In the genomic region with DNA sequence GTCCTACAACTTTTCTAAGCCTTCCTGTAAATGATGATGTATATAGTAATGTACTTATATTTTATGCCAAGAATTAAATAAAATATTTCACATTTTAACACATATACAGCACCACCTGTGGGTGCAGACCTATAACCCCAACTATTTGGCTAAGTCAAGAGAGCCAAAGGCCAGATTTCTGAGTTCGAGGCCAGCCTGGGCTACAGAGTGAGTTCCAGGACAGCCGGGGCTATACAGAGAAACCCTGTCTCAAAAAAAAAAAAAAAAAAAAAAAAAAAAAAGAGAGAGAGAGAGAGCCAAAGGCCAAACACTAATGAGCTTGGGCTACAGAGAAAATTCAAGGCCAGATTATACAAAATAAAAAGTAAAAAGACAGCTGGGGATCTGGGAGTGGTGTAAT, we compare ENCODE assay signal across 7 mouse cellular contexts. TPM values are rescaled to one million over a fixed set of nuclear protein-coding genes. Genes with fewer than 3 reads are reported as not detected.
A peak's percentile ranks its signal among the peaks of the same experiment; 100 is the strongest.
DNase-seq lines count a peak whose midpoint lies in the region; ATAC-seq lines count a peak whose summit lies in the region.
"Not testable (repeated sequence)": the region's sequence is repeated elsewhere in the genome, so short reads cannot be mapped to it uniquely, and the experiment has no call there.

No protein-coding gene starts in this region.

- not testable (repeated sequence) for H3K9ac ChIP-seq in embryonic facial prominence, embryonic 11.5 days (replicated peaks; ENCODE audit: low read length); hindbrain, embryonic 11.5 days (ENCODE audit: low read depth, low read length); limb, embryonic 15.5 days; midbrain, embryonic 15.5 days; stomach, embryonic 16.5 days (ENCODE audit: low read length)

- not testable (repeated sequence) for DNase-seq in embryonic facial prominence, embryonic 11.5 days (ENCODE audit: low spot score); hindbrain, embryonic 11.5 days (ENCODE audit: low spot score)
- peak; percentile 46 to 49 for DNase-seq in gastrocnemius, postnatal 4 days (ENCODE audit: low spot score in 2 of 2)
- peak; percentile 42 for DNase-seq in kidney, adult 9 months

- not testable (repeated sequence) for H3K4me3 ChIP-seq in embryonic facial prominence, embryonic 11.5 days (ENCODE audit: low read depth, low read length); hindbrain, embryonic 11.5 days (ENCODE audit: low read depth, low read length); limb, embryonic 15.5 days; midbrain, embryonic 15.5 days; stomach, embryonic 16.5 days (replicated peaks; ENCODE audit: low read length)

- 83% methylated on average over 2 of the region's 2 CpGs for WGBS in embryonic facial prominence, embryonic 11.5 days
- WGBS in hindbrain, embryonic 11.5 days = 78% methylated on average over 2 of the region's 2 CpGs
- WGBS in limb, embryonic 15.5 days = 76% methylated on average over 2 of the region's 2 CpGs
- 70% methylated on average over 2 of the region's 2 CpGs for WGBS in midbrain, embryonic 15.5 days
- 68% methylated on average over 2 of the region's 2 CpGs for WGBS in stomach, embryonic 16.5 days

- not testable (repeated sequence) for H3K27ac ChIP-seq in embryonic facial prominence, embryonic 11.5 days (replicated peaks; ENCODE audit: low read depth, low read length); hindbrain, embryonic 11.5 days (ENCODE audit: low read depth, low read length); limb, embryonic 15.5 days; midbrain, embryonic 15.5 days; stomach, embryonic 16.5 days (ENCODE audit: low read length)

- not testable (repeated sequence) for H3K27me3 ChIP-seq in embryonic facial prominence, embryonic 11.5 days (ENCODE audit: control insufficient read depth, insufficient read depth, low read length); hindbrain, embryonic 11.5 days (ENCODE audit: control insufficient read depth, insufficient read depth, low read length); limb, embryonic 15.5 days; midbrain, embryonic 15.5 days (replicated peaks); stomach, embryonic 16.5 days (ENCODE audit: control insufficient read depth, insufficient read depth, low read length)

- not testable (repeated sequence) for H3K4me2 ChIP-seq in embryonic facial prominence, embryonic 11.5 days (ENCODE audit: low read depth, low read length); hindbrain, embryonic 11.5 days (replicated peaks; ENCODE audit: low read depth, low read length); limb, embryonic 15.5 days; midbrain, embryonic 15.5 days; stomach, embryonic 16.5 days (ENCODE audit: low read depth, low read length)

- H3K9me3 ChIP-seq in embryonic facial prominence, embryonic 11.5 days (replicated peaks; ENCODE audit: control insufficient read depth, low read length); hindbrain, embryonic 11.5 days (ENCODE audit: control insufficient read depth, low read length); stomach, embryonic 16.5 days (replicated peaks; ENCODE audit: control insufficient read depth, low read length): not testable (repeated sequence)
- peaks cover 17% of the 10 kb centered on the region for H3K9me3 ChIP-seq in limb, embryonic 15.5 days
- H3K9me3 ChIP-seq in midbrain, embryonic 15.5 days = peaks cover 22% of the 10 kb centered on the region

- peak; percentile 54; the same call in 1 of the 2 replicates for ATAC-seq in embryonic facial prominence, embryonic 11.5 days (replicated peaks; ENCODE audit: insufficient number of reproducible peaks, low FRiP score, low TSS enrichment, low read depth)
- ATAC-seq in hindbrain, embryonic 11.5 days (ENCODE audit: low FRiP score) = peak; percentile 51
- ATAC-seq in limb, embryonic 15.5 days (ENCODE audit: insufficient number of reproducible peaks, low FRiP score, low TSS enrichment, low read depth) = peak; percentile 61
- peak; percentile 55 for ATAC-seq in midbrain, embryonic 15.5 days (replicated peaks)
- ATAC-seq in stomach, embryonic 16.5 days (ENCODE audit: insufficient read depth, low FRiP score) = peak; percentile 41

- H3K36me3 ChIP-seq in embryonic facial prominence, embryonic 11.5 days (replicated peaks; ENCODE audit: control insufficient read depth, insufficient read depth, low read depth, low read length); hindbrain, embryonic 11.5 days (ENCODE audit: control insufficient read depth, insufficient read depth, low read length); limb, embryonic 15.5 days; midbrain, embryonic 15.5 days (replicated peaks); stomach, embryonic 16.5 days (ENCODE audit: control insufficient read depth, insufficient read depth, low read length): not testable (repeated sequence)

- not testable (repeated sequence) for H3K4me1 ChIP-seq in embryonic facial prominence, embryonic 11.5 days (ENCODE audit: control insufficient read depth, insufficient read depth, low read length); hindbrain, embryonic 11.5 days (replicated peaks; ENCODE audit: control insufficient read depth, insufficient read depth, low read length); limb, embryonic 15.5 days; midbrain, embryonic 15.5 days; stomach, embryonic 16.5 days (ENCODE audit: control insufficient read depth, insufficient read depth, low read length)

RNA-seq across cellular contexts. Expression of a gene that starts 24.2 kb away (rescaled TPM):
- 6.5 and 8.4 TPM in 2 replicates for polyA plus RNA-seq in embryonic facial prominence, embryonic 11.5 days (2014; fragmentation: Nextera tagmentation; extraction: Ambion mirVana)
- 10 to 100 TPM; 39.0 to 41.7 TPM for total RNA-seq in gastrocnemius, postnatal 4 days (2021)
- 7.9 and 8.6 TPM in 2 replicates for polyA plus RNA-seq in hindbrain, embryonic 11.5 days (2014; fragmentation: Nextera tagmentation; extraction: Ambion mirVana)
- 14.4 and 15.8 TPM in 2 replicates for polyA plus RNA-seq in limb, embryonic 15.5 days (2015; fragmentation: Nextera tagmentation; extraction: Ambion mirVana)
- polyA plus RNA-seq in midbrain, embryonic 15.5 days (2015; fragmentation: Nextera tagmentation; extraction: Ambion mirVana) = 15.5 and 20.6 TPM in 2 replicates
- polyA plus RNA-seq in stomach, embryonic 16.5 days (2015; fragmentation: Nextera tagmentation; extraction: Ambion mirVana) = 14.6 and 15.3 TPM in 2 replicates

RNA-seq across cellular contexts. Expression of a gene that starts 33.1 kb away (rescaled TPM):
- 61.0 and 61.8 TPM in 2 replicates for polyA plus RNA-seq in embryonic facial prominence, embryonic 11.5 days (2014; fragmentation: Nextera tagmentation; extraction: Ambion mirVana)
- 10 to 100 TPM; 45.8 to 53.6 TPM for total RNA-seq in gastrocnemius, postnatal 4 days (2021)
- 55.8 and 69.4 TPM in 2 replicates for polyA plus RNA-seq in hindbrain, embryonic 11.5 days (2014; fragmentation: Nextera tagmentation; extraction: Ambion mirVana)
- 38.5 and 45.8 TPM in 2 replicates for polyA plus RNA-seq in limb, embryonic 15.5 days (2015; fragmentation: Nextera tagmentation; extraction: Ambion mirVana)
- polyA plus RNA-seq in midbrain, embryonic 15.5 days (2015; fragmentation: Nextera tagmentation; extraction: Ambion mirVana) = 63.7 and 66.0 TPM in 2 replicates
- polyA plus RNA-seq in stomach, embryonic 16.5 days (2015; fragmentation: Nextera tagmentation; extraction: Ambion mirVana) = 38.4 and 38.9 TPM in 2 replicates
